Mouse (Mus musculus): ENCODE measurements around the gene Gse1. TPM values are rescaled to one million over a fixed set of nuclear protein-coding genes. Genes with fewer than 3 reads are reported as not detected.

Gse1 gene
- 31.3 and 32.7 TPM in 2 replicates for polyA plus RNA-seq (2015; fragmentation: Nextera tagmentation; extraction: Ambion mirVana)

DNA sequence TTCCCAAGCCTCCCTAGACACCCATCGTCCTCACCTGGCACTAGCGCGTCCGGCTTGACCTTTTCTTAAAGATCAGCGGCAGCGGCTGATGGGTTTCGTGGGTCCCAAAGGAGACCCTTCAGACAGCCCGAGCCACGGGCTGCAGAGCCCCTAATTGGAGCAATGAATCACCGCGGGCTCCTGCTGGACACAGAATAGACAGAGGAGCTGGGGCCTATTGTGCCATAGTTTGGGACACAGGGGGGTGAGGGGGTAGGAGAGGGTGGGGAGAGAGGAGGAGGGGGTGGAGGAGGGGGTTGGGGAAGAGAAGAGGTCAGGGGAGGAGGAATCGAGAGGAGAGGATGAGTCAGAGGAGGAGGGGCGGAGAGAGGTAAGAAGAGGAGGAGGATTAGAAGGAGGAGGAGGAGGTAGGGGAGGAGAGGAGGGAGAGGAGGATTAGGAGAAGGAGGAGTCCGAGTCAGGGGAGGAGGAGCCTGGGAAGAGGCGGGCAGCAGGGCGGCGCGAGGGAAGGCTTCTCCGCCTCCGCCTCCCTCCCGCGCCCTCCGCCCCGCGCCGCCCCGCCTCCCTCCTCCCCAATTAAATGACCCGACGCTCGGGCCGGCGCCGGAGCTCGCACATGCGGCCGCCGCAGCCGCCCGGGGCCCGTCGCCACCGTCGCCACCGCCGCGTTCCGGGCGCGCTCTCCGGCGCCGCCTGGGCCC is at the start of gene Gse1:
TSS of gene Gse1 (plus strand) at position 566 of the 701 bp plus-strand sequence.
- H3K4me3 ChIP-seq, result peak within 1 kb of the TSS; percentile 59
- ATAC-seq (replicated peaks), result peak; percentile 62
- H3K27me3 ChIP-seq, result peaks cover 6% of the 10 kb centered on the region; the same call in 1 of the 2 replicates
- H3K4me1 ChIP-seq, result peaks cover 62% of the 10 kb centered on the region
- under 1% methylated on average over 41 of the region's 52 CpGs for WGBS
- H3K9ac ChIP-seq (replicated peaks), result peak within 1 kb of the TSS; percentile 50
- no peaks in the 10 kb centered on the region for H3K36me3 ChIP-seq
- H3K4me2 ChIP-seq (replicated peaks), result peak within 1 kb of the TSS; percentile 87
- no peak within 1 kb of the TSS for H3K27ac ChIP-seq (replicated peaks)
- no peaks in the 10 kb centered on the region for H3K9me3 ChIP-seq

DNA sequence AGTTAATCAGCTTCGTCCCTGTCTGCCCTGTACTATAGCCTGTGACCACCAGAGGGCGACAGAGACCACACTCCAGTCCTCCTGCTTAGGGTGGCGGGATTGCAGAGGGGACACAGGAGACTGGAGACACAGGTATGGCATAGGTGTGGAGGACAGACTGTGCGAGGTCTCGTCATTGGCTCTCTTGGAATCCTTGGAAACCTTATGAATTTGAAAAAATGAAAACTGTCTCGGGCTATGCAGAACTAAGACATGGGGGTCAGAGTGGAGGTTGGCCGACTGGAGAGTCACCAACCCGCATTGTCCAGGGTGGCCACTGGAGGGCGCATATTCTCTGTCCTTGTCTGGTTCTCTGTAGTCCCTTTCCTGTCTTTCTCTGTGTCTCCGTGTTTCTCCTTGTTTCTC is 49.2 kb upstream of the Gse1 start:
- ATAC-seq (replicated peaks), result peak; percentile 69
- under 1% methylated on average over 10 of the region's 10 CpGs for WGBS
- H3K36me3 ChIP-seq, result no peaks in the 10 kb centered on the region
- H3K4me1 ChIP-seq, result peaks cover 46% of the 10 kb centered on the region
- H3K4me3 ChIP-seq, result no peak overlapping the region
- peak overlapping the region; percentile 58; the same call in 1 of the 2 replicates for H3K27ac ChIP-seq (replicated peaks)
- no peaks in the 10 kb centered on the region for H3K27me3 ChIP-seq
- H3K9ac ChIP-seq (replicated peaks), result 0 out of 2 replicates have a peak overlapping the region, but pooled peaks have one; percentile 13
- no peaks in the 10 kb centered on the region for H3K9me3 ChIP-seq
- peak overlapping the region; percentile 40 for H3K4me2 ChIP-seq (replicated peaks)

DNA sequence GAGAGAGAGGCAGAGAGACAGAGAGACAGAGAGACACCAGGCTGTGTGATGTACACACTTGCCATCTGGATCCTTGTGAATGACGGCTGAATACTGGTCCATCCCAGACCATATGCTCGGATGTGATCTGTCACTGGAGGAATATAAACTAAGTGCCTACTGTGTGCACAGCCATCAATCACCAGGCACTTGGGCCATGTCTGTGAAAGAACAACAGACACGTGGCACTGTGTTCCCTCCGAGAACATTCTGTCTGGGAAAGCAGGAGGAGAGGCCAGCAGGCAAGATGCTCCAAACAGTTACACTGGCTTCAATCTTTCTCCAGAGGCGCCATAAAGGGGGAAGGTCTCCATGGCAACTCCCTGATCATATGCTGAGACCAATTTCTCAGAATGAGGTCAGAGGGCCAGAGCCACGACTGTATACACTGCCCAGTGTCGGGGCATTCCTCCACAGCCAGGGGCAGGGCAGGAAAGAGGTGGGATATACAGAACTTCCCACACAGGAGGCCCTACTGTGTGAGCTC is 47.7 kb upstream of the Gse1 start:
- Histone ChIP-seq H3K36me3 (no peaks in the 10 kb centered on the region), H3K4me3 (no peak overlapping the region), H3K9me3 (no peaks in the 10 kb centered on the region), H3K4me2 (replicated peaks) (no peak overlapping the region), H3K27me3 (no peaks in the 10 kb centered on the region), H3K9ac (replicated peaks) (no peak overlapping the region), H3K27ac (replicated peaks) (no peak overlapping the region), H3K4me1 (peaks cover 60% of the 10 kb centered on the region)
- WGBS, result 35% methylated on average over 7 of the region's 7 CpGs
- no peak for ATAC-seq (replicated peaks)

DNA sequence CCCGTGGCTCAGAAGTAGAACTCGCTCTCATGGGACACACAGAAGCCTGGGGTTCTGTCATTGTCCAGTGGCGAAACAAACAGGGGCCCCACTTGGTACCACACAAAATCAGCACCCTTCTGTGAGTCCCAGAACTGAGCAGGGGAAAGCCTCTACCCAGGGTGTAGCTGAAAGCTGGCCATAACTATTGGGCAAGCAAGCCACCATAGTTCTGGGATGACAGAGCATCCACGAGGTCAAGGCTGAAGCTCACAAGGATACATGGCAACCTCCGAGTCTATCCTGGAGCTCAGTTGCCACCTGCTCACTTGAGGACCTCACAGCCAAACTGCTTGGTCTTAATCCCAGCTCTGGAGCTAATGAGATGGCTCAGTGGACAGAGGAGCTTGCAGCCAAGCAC is 47.0 kb upstream of the Gse1 start:
- WGBS, result 89% methylated on average over 5 of the region's 5 CpGs
- Histone ChIP-seq H3K27me3 (no peaks in the 10 kb centered on the region), H3K4me1 (peaks cover 63% of the 10 kb centered on the region), H3K27ac (replicated peaks) (no peak overlapping the region), H3K4me2 (replicated peaks) (no peak overlapping the region), H3K9me3 (no peaks in the 10 kb centered on the region), H3K36me3 (no peaks in the 10 kb centered on the region), H3K9ac (replicated peaks) (no peak overlapping the region), H3K4me3 (no peak overlapping the region)
- ATAC-seq (replicated peaks), result no peak

DNA sequence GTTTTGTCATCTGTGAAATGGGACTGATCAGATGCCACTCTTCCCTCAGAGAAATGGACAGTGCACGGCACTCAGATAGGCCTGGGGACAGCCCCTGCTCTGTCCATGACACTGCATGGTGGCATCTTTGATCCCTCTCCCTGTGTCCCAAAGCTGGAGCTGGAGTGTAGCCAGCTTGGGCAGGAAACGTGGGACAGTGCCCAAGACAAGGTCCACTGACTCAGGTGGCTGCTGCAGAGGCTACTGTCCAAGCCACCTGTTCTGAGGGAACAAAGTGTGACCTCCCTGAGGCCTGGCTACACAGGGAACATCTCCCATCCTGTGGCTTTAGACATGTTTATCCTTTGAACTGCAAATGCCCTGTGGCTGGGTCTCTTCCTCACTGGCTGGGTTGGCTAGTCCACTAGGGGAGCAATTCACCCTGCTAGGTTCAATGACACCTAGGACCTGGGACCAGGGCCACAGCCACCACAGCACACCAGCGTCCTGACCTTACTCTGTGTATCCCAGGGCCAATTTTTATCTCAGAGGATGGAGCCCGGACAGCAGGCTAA is 46.3 kb upstream of the Gse1 start:
- WGBS, result 89% methylated on average over 4 of the region's 4 CpGs
- ATAC-seq (replicated peaks), result no peak

DNA sequence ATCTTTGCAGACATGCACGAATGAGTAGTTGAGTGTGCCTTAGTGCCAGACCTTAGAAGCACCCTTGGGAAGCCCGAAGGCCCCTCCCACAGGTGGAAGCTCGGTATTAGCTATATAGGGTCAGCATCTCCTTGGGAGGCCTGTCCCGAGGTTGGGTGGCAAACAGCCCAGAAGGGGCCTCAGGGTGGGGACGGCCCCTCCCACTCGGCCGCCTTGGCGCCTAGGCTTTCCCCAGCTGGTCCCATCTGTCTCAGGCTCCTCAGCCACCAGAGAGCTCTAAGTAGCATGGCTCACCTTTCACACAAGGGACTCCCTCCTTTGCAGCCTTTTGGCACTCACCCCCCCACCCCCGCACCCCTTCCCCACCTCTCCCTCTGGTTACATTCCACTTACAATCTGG is 43.9 kb upstream of the Gse1 start:
- Histone ChIP-seq H3K27ac (replicated peaks) (peak overlapping the region; percentile 27; the same call in 1 of the 2 replicates), H3K4me2 (replicated peaks) (no peak overlapping the region), H3K9me3 (no peaks in the 10 kb centered on the region), H3K4me1 (peaks cover 42% of the 10 kb centered on the region), H3K9ac (replicated peaks) (no peak overlapping the region), H3K36me3 (no peaks in the 10 kb centered on the region), H3K4me3 (no peak overlapping the region), H3K27me3 (no peaks in the 10 kb centered on the region)
- 28% methylated on average over 9 of the region's 9 CpGs for WGBS
- no peak; the same call in 1 of the 2 replicates for ATAC-seq (replicated peaks)

More for the DNA sequence above, 46.3 kb upstream of the Gse1 start:
- peaks cover 63% of the 10 kb centered on the region for H3K4me1 ChIP-seq
- H3K4me2 ChIP-seq (replicated peaks), result no peak overlapping the region
- H3K9ac ChIP-seq (replicated peaks), result no peak overlapping the region
- H3K9me3 ChIP-seq, result no peaks in the 10 kb centered on the region
- H3K27me3 ChIP-seq, result no peaks in the 10 kb centered on the region
- H3K4me3 ChIP-seq, result no peak overlapping the region
- no peak overlapping the region for H3K27ac ChIP-seq (replicated peaks)
- no peaks in the 10 kb centered on the region for H3K36me3 ChIP-seq

DNA sequence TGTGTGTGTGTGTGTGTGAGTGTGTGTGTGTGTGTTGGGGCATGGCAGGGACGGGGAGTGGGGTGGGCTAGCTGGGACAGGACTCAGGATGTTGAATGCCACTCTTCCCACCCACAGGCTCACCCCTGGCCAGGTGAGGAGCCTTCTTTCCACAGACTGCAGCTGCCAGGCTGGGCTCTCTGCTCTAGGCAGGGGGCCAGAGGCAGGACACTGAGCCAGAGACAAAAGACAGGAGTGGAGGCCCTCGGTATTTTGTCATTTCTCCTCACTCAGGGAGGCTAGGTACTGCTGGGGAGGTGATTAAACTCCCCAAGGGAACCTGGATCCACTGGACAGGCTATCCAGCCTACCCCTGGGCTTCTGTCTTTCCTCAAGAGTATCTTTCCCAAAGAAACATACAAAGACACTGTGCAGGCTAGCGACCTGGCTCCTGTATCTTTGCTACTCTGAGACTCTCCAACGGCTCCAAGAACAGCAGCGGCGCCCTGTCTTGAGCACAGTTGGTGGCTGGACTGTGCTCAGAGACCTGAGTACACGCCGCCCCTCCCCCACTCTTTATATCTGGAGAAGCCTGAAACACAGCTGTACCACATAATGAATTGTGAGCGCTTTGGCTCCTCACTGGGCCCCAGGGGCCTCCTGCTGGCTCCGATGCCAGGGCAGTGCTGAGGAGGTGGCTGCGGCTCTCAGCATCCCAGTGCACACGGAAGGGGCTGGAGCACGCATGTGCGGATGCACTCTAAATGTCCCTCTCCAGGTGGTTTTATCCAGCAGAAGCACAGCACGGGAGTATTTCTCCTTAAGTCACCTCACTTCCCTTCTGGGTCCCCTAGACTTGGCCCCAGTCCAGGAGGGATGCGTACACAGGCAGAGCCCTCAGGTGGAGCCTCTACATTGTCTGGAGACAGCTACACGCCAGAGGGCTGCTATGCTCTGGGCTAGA is 43.1 kb upstream of the Gse1 start:
- H3K27me3 ChIP-seq, result no peaks in the 10 kb centered on the region
- 14% methylated on average over 16 of the region's 17 CpGs for WGBS
- no peak overlapping the region for H3K4me2 ChIP-seq (replicated peaks)
- H3K27ac ChIP-seq (replicated peaks), result peak overlapping the region; percentile 48
- H3K4me3 ChIP-seq, result no peak overlapping the region
- no peaks in the 10 kb centered on the region for H3K9me3 ChIP-seq
- no peak overlapping the region for H3K9ac ChIP-seq (replicated peaks)
- H3K4me1 ChIP-seq, result peaks cover 35% of the 10 kb centered on the region
- ATAC-seq (replicated peaks), result peak; percentile 27
- no peaks in the 10 kb centered on the region for H3K36me3 ChIP-seq

DNA sequence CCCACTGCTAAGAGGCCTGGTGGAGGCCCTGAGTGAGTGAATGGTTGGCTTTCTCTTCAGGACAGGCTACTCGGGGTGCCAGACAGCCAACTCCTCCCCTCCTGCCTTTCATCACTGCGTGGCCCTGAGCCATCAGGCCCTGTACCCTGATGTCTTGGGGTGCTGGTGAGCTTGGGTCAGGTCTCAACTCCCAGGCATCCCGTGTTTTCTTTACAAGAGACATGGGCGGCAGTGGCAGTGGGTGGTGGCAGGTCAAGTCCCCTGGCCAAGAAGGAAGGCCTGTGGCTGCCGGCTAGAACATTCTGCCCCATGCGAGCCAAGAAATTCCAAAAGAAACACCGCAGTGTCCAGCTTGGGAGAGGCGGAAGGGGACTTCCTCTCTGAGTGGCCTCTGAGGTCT is 41.8 kb upstream of the Gse1 start:
- Histone ChIP-seq H3K4me3 (no peak overlapping the region), H3K9ac (replicated peaks) (no peak overlapping the region), H3K27me3 (no peaks in the 10 kb centered on the region), H3K36me3 (no peaks in the 10 kb centered on the region), H3K9me3 (no peaks in the 10 kb centered on the region), H3K4me1 (peaks cover 37% of the 10 kb centered on the region), H3K4me2 (replicated peaks) (no peak overlapping the region), H3K27ac (replicated peaks) (no peak overlapping the region)
- 63% methylated on average over 8 of the region's 8 CpGs for WGBS
- no peak for ATAC-seq (replicated peaks)

DNA sequence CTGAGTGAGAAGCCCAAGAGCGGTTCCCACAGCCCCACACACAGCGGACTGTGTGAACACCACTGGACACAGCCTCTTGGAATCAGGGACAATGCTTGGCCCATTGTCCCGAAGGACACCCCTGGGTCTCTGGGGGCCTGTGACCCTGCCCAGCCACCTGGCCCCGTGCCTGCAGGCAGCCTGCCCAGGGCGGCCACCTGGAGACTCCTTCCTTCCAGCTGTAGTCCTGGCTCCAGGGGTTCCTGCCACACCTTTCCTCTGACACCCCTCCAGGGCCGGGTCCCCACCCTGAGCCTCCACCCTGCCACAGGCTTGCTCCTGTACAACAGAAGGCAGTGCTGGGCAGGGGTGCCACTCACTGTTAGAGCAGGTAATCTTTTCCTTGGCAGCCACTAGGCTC is 39.7 kb upstream of the Gse1 start:
- Histone ChIP-seq H3K36me3 (no peaks in the 10 kb centered on the region), H3K27me3 (no peaks in the 10 kb centered on the region), H3K4me3 (no peak overlapping the region), H3K9me3 (no peaks in the 10 kb centered on the region), H3K9ac (replicated peaks) (no peak overlapping the region), H3K27ac (replicated peaks) (no peak overlapping the region), H3K4me1 (peaks cover 41% of the 10 kb centered on the region), H3K4me2 (replicated peaks) (no peak overlapping the region)
- WGBS, result 79% methylated on average over 6 of the region's 6 CpGs
- no peak for ATAC-seq (replicated peaks)

DNA sequence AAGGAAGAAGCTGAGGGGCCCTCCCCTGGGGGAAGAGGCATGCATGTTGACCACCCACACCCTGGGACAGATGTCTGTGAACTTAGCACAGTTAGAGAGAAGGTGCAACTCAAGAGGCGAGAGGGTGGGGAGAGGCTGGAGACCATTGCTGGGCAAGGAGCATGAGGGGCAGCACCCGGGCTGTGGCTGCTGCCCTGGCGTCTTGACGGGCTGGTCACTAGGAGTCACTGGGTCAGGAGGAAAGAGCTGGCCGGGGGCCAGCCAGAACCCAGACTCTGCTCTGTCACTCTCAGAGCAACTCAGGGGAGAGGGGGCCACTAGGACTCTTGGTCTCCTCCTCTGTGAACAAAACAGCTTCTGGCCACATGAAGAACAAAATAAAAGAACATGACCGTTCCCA is 38.8 kb upstream of the Gse1 start:
- no peak overlapping the region for H3K9ac ChIP-seq (replicated peaks)
- no peak for ATAC-seq (replicated peaks)
- no peak overlapping the region for H3K27ac ChIP-seq (replicated peaks)
- no peaks in the 10 kb centered on the region for H3K27me3 ChIP-seq
- H3K36me3 ChIP-seq, result no peaks in the 10 kb centered on the region
- no peak overlapping the region for H3K4me2 ChIP-seq (replicated peaks)
- 80% methylated on average over 6 of the region's 6 CpGs for WGBS
- no peak overlapping the region for H3K4me3 ChIP-seq
- H3K4me1 ChIP-seq, result peaks cover 35% of the 10 kb centered on the region
- H3K9me3 ChIP-seq, result no peaks in the 10 kb centered on the region

DNA sequence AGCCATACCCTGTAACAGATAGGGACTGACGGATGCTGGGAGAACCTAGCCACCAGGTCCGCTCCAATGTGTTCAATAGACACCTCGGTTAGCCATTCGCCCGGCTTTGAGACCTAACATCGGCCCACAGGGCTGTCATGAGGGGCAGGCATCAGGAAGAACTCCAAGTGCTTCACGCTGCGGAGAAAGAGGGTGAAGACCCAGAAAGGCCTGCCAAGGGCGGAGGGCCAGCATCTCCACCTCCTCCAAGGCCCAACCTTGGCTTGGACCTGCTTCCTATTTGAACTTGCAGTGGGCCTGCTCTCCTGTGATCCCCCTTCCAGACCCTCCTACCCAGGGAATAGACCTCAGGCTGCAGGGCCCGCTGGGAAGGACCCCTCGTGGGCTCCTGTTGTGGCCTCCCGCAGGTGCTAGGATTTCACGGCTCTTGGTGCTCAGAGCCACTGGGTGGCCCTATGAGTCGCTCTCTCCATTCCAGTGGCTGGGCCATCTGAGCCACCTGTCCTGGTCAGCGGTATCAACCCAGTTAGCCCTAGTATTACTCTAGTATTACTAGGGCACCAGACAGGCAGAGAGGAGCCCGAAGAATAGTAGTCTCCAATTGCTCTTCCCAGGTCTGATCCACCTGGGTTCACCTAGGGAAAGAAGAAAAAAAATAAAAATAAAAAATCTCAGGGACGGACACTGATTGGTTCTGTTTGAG is 38.0 kb upstream of the Gse1 start:
- 79% methylated on average over 17 of the region's 17 CpGs for WGBS
- no peak overlapping the region; the same call in 1 of the 2 replicates for H3K4me2 ChIP-seq (replicated peaks)
- no peak overlapping the region for H3K27ac ChIP-seq (replicated peaks)
- H3K27me3 ChIP-seq, result no peaks in the 10 kb centered on the region
- ATAC-seq (replicated peaks), result 0 out of 2 replicates have a peak, but pooled peaks have one; percentile 4
- H3K9me3 ChIP-seq, result no peaks in the 10 kb centered on the region
- H3K4me3 ChIP-seq, result no peak overlapping the region
- no peaks in the 10 kb centered on the region for H3K36me3 ChIP-seq
- peaks cover 28% of the 10 kb centered on the region for H3K4me1 ChIP-seq
- no peak overlapping the region for H3K9ac ChIP-seq (replicated peaks)

All from forebrain, embryonic 15.5 days (tissue).